Mouse (Mus musculus) megakaryocyte, embryonic 14.5 days (primary cell): ENCODE measurements around the gene Fahd2a.

Source experiments
- FLI1 ChIP-seq: IDR thresholded peaks from 2 replicates; pipeline ENCODE4 v1.6.1; 2012; ENCODE audit warnings: low read length, inconsistent platforms, mixed read lengths
- GATA1 ChIP-seq: IDR thresholded peaks from 3 replicates; pipeline ENCODE4 v1.6.1; 2012; ENCODE audit warnings: mixed read lengths, low read length, inconsistent platforms, borderline replicate concordance

DNA sequence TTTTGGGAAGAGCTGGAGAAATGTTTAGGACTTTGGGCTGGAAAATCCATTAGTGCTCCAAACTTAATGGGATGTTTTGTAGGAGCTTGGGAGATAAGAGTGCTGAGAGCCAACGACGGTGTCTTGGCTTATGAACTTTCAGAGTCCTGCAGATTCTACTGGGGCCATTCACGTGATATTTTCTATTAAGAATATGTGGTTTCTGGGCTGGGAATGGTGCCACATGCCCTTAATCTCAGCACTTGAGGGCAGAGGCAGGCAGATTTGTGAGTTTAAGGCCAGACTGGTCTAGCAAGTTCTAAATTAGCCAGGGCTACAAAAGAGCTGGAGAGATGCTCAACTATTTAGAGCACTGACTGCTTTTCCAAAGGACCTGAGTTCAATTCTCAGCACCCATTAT is 54.0 kb downstream of the Fahd2a start:
- TF ChIP-seq GATA1 (no peak), FLI1 (no peak)
